ENCODE assay signal across 23 mouse cellular contexts in the genomic region with DNA sequence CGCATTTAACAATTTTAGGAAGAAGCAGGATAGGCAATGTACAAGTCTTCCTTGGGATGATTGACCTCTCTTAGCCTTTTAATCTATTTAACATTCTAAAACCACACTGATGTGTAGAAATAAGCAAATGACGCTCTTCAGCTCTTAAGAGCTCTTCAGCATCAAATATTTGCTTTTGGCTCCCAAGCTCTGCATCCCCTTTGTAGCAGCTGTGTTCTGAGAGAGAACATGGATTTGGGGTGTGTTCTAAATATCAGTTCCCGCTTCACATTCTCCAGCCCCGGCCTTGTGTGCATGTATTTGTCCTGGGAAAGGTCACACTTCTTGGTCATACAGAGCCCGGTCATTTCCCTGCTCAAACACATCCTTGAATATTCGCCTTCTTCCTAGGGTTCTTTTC. TPM values are rescaled to one million over a fixed set of nuclear protein-coding genes. Genes with fewer than 3 reads are reported as not detected.
DNase-seq lines count a peak whose midpoint lies in the region; ATAC-seq and TF ChIP-seq lines count a peak whose summit lies in the region.
"Had no signal": no experiment of that assay in that cellular context is flagged by ENCODE, and none has a peak within 500 bp of the region (broad histone marks: within the 10 kb centered on the region; RNA-seq: fewer than 3 reads in every experiment).

No protein-coding gene starts in this region.

- no peak overlapping the region for H3K4me3 ChIP-seq in lung, postnatal 0 days (ENCODE audit: low read depth, low read length)
- no peak overlapping the region for H3K4me3 ChIP-seq in lung, adult 2 months (replicated peaks; ENCODE audit: extremely low read depth, low read depth, low read length)
- H3K4me3 ChIP-seq in midbrain, embryonic 11.5 days (ENCODE audit: low read depth, low read length), result no peak overlapping the region
- H3K4me3 ChIP-seq in midbrain, embryonic 15.5 days, result no peak overlapping the region

- H3K4me1 ChIP-seq in lung, postnatal 0 days (ENCODE audit: insufficient read depth, low read depth, low read length), result no peaks in the 10 kb centered on the region
- no peaks in the 10 kb centered on the region; the same call in 1 of the 2 replicates for H3K4me1 ChIP-seq in lung, adult 2 months (ENCODE audit: control insufficient read depth, insufficient read depth, low read length)
- peaks cover 9% of the 10 kb centered on the region for H3K4me1 ChIP-seq in midbrain, embryonic 11.5 days (ENCODE audit: control insufficient read depth, insufficient read depth, low read length)
- peaks cover 20% of the 10 kb centered on the region for H3K4me1 ChIP-seq in midbrain, embryonic 15.5 days

- H3K36me3 ChIP-seq in lung, postnatal 0 days (ENCODE audit: insufficient read depth, low read length), result no peaks in the 10 kb centered on the region
- no peaks in the 10 kb centered on the region for H3K36me3 ChIP-seq in midbrain, embryonic 11.5 days (ENCODE audit: control insufficient read depth, insufficient read depth, low read length)
- no peaks in the 10 kb centered on the region for H3K36me3 ChIP-seq in midbrain, embryonic 15.5 days (replicated peaks)
- H3K36me3 ChIP-seq: G1E had no signal

- H3K9me3 ChIP-seq in lung, postnatal 0 days (ENCODE audit: low read length), result no peaks in the 10 kb centered on the region
- H3K9me3 ChIP-seq in midbrain, embryonic 11.5 days (ENCODE audit: control insufficient read depth, low read length), result no peaks in the 10 kb centered on the region
- no peaks in the 10 kb centered on the region for H3K9me3 ChIP-seq in midbrain, embryonic 15.5 days
- H3K9me3 ChIP-seq: G1E had no signal

- H3K9ac ChIP-seq in lung, postnatal 0 days (replicated peaks; ENCODE audit: low read depth), result no peak overlapping the region
- H3K9ac ChIP-seq in midbrain, embryonic 11.5 days (ENCODE audit: low read length), result no peak overlapping the region
- H3K9ac ChIP-seq in midbrain, embryonic 15.5 days, result no peak overlapping the region

- H3K27ac ChIP-seq in lung, postnatal 0 days (ENCODE audit: low read length), result no peak overlapping the region
- no peak overlapping the region for H3K27ac ChIP-seq in midbrain, embryonic 11.5 days (ENCODE audit: low read depth, low read length)
- no peak overlapping the region for H3K27ac ChIP-seq in midbrain, embryonic 15.5 days

- WGBS in lung, postnatal 0 days, result 8% methylated on average over 6 of the region's 6 CpGs
- 13% methylated on average over 6 of the region's 6 CpGs for WGBS in lung, adult 2 months
- WGBS in midbrain, embryonic 11.5 days, result 7% methylated on average over 6 of the region's 6 CpGs
- WGBS in midbrain, embryonic 15.5 days, result 11% methylated on average over 6 of the region's 6 CpGs

- ATAC-seq in lung, postnatal 0 days, result no peak
- ATAC-seq in midbrain, embryonic 11.5 days (ENCODE audit: low FRiP score), result no peak
- no peak for ATAC-seq in midbrain, embryonic 15.5 days (replicated peaks)
- ATAC-seq: activated CD4-positive, CD25-positive, alpha-beta regulatory T cell, adult 4 months; CD4-positive, CD25-positive, alpha-beta regulatory T cell, adult 4 months; Patski had no signal

- TF ChIP-seq CTCF in lung, postnatal 0 days (IDR thresholded peaks at IDR 0.05), result no peak
- no peak for TF ChIP-seq CTCF in lung, adult 2 months (IDR thresholded peaks at IDR 0.05; ENCODE audit: insufficient read depth, low read length)

- H3K4me2 ChIP-seq in lung, postnatal 0 days (replicated peaks; ENCODE audit: low read depth, low read length), result no peak overlapping the region
- H3K4me2 ChIP-seq in midbrain, embryonic 11.5 days, result no peak overlapping the region
- no peak overlapping the region for H3K4me2 ChIP-seq in midbrain, embryonic 15.5 days

- no peak for TF ChIP-seq EP300 in lung, postnatal 0 days (IDR thresholded peaks at IDR 0.05)

- H3K27me3 ChIP-seq in lung, postnatal 0 days (replicated peaks; ENCODE audit: insufficient read depth, low read length), result peaks cover 41% of the 10 kb centered on the region
- peaks cover 86% of the 10 kb centered on the region for H3K27me3 ChIP-seq in midbrain, embryonic 11.5 days (ENCODE audit: control insufficient read depth, insufficient read depth, low read length)
- H3K27me3 ChIP-seq in midbrain, embryonic 15.5 days (replicated peaks), result peaks cover 85% of the 10 kb centered on the region
- H3K27me3 ChIP-seq: CH12.LX had no signal

- TF ChIP-seq POLR2A in lung, adult 2 months (IDR thresholded peaks at IDR 0.05; ENCODE audit: borderline replicate concordance, extremely low read depth, low read depth, low read length), result no peak

- peak; percentile 37 for DNase-seq in embryo, embryonic 10.5 days (ENCODE audit: low spot score)
- DNase-seq in embryo, embryonic 11 days, result no peak
- peak; percentile 35 for DNase-seq in lung, postnatal 0 days (ENCODE audit: low spot score)
- no peak for DNase-seq in lung, adult 2 months
- peak; percentile 40 for DNase-seq in lung, postnatal 36 days
- DNase-seq in lung, postnatal 14 days, result no peak
- peak; percentile 96 for DNase-seq in midbrain, embryonic 11.5 days (ENCODE audit: low spot score, missing footprints)
- DNase-seq: adrenal gland, adult 2 months; adrenal gland, adult 8-10 months; adrenal gland, postnatal 10 days; adrenal gland, postnatal 14 days; adrenal gland, postnatal 25 days; adrenal gland, postnatal 36 days; B cell, adult 2 months; cerebellum, adult 11 months; cerebellum, adult 11-12 months had no signal

RNA-seq across cellular contexts. Expression of gene Nkx2-9, which starts 2.3 kb away (rescaled TPM):
- polyA plus RNA-seq in lung, postnatal 0 days (2015; fragmentation: Nextera tagmentation; extraction: Ambion mirVana), result not detected in 2 replicates
- polyA plus RNA-seq in lung, adult 2 months (2012; rRNA removed), result 0.18 and 0.20 TPM in 2 replicates
- polyA plus RNA-seq in midbrain, embryonic 11.5 days (2014; fragmentation: Nextera tagmentation; extraction: Ambion mirVana), result 8.5 and 8.8 TPM in 2 replicates
- polyA plus RNA-seq in midbrain, embryonic 15.5 days (2015; fragmentation: Nextera tagmentation; extraction: Ambion mirVana), result 0.23 TPM in 1 of 2 replicates, not detected in the other
- polyA plus RNA-seq: activated CD4-positive, CD25-positive, alpha-beta regulatory T cell, adult 4 months; C2C12; CD4-positive, CD25-positive, alpha-beta regulatory T cell, adult 4 months; G1E; Patski had no signal

Comparison
In these comparisons a context has a peak if more than half of its experiments do, and no peak if none do; other contexts are left out.
1. DNase-seq: peak in embryo, embryonic 10.5 days (single experiment), lung, postnatal 0 days (single experiment), lung, postnatal 36 days (single experiment) and midbrain, embryonic 11.5 days (single experiment); none in embryo, embryonic 11 days (single experiment), lung, adult 2 months (single experiment) and lung, postnatal 14 days (single experiment).